13 mouse cellular contexts compared by ENCODE assay signal in the genomic region with DNA sequence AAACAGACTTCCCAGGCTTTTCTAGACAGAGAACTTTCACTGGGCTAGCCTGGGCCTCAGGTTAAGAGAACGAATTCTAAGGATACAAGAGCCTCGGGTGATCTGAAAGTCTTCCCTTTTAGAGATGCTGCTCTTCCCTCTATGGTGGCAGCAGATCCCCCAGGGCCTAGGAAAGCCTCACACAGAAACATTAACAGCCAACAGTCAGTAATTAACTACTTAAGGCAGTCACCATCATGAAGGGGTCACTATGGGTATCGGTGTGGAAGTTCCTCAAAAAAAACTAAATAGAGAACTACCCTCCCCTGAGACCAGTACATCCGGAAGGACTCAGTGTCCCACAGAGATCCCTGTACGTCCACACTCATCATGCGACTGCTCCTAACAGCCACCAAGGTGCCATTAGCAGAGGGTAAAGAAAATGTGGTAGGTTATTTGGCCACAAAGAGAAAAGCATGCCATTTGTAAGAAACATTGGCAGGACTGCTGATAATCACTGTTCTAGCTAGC. TPM values are rescaled to one million over a fixed set of nuclear protein-coding genes. Genes with fewer than 3 reads are reported as not detected.
A peak's percentile ranks its signal among the peaks of the same experiment; 100 is the strongest.
DNase-seq lines count a peak whose midpoint lies in the region; ATAC-seq and TF ChIP-seq lines count a peak whose summit lies in the region.
"Had no signal": no experiment of that assay in that cellular context is flagged by ENCODE, and none has a peak within 500 bp of the region (broad histone marks: within the 10 kb centered on the region; RNA-seq: fewer than 3 reads in every experiment).

No protein-coding gene starts in this region.

- H3K27me3 ChIP-seq in kidney, embryonic 16.5 days (ENCODE audit: insufficient read depth, low read length) = no peaks in the 10 kb centered on the region

- no peak for DNase-seq in gastrocnemius, adult 2 months
- no peak for DNase-seq in gastrocnemius, adult 8-10 months (ENCODE audit: low spot score in 2 of 2)
- no peak for DNase-seq in kidney, postnatal 4 days
- no peak for DNase-seq in adrenal gland, postnatal 14 days
- no peak for DNase-seq in frontal cortex, postnatal 14 days (ENCODE audit: low spot score in 2 of 2)
- DNase-seq: cerebellum, adult 2 months; embryo, embryonic 11 days; lung, adult 18-20 months; right cerebral cortex, postnatal 14 days had no signal

- TF ChIP-seq POLR2A in bone marrow, adult 2 months (IDR thresholded peaks at IDR 0.05; ENCODE audit: borderline replicate concordance, control insufficient read depth, low read depth, low read length) = no peak

- no peak overlapping the region for H3K4me3 ChIP-seq in gastrocnemius, adult 2 months
- no peak overlapping the region for H3K4me3 ChIP-seq in kidney, embryonic 16.5 days (ENCODE audit: low read length)
- H3K4me3 ChIP-seq in bone marrow, adult 2 months (replicated peaks; ENCODE audit: control insufficient read depth, low read depth, low read length) = no peak overlapping the region
- H3K4me3 ChIP-seq: megakaryocyte, embryonic 14.5 days had no signal

- no peaks in the 10 kb centered on the region for H3K36me3 ChIP-seq in kidney, embryonic 16.5 days (ENCODE audit: insufficient read depth, low read length)

- no peak for ATAC-seq in kidney, embryonic 16.5 days (ENCODE audit: low FRiP score, low TSS enrichment)
- peak; percentile 57 for ATAC-seq in monocyte, adult 5-6 weeks (replicated peaks; ENCODE audit: insufficient number of reproducible peaks, low FRiP score, low TSS enrichment, poor library complexity, severe bottlenecking)

- intact Hi-C loops in gastrocnemius, adult 2 months (cut with DNase I) = no loop called here

- no peaks in the 10 kb centered on the region for H3K9me3 ChIP-seq in kidney, embryonic 16.5 days (ENCODE audit: low read length)
- H3K9me3 ChIP-seq: megakaryocyte, embryonic 14.5 days had no signal

- no peak overlapping the region for H3K9ac ChIP-seq in kidney, embryonic 16.5 days (replicated peaks; ENCODE audit: low read length)

- TF ChIP-seq CTCF in gastrocnemius, adult 2 months (IDR thresholded peaks at IDR 0.05) = no peak
- TF ChIP-seq CTCF in bone marrow, adult 2 months (IDR thresholded peaks at IDR 0.05; ENCODE audit: control insufficient read depth, insufficient read depth, low read length) = no peak

- peaks cover 39% of the 10 kb centered on the region for H3K4me1 ChIP-seq in kidney, embryonic 16.5 days (ENCODE audit: insufficient read depth, low read length)
- peaks cover 8% of the 10 kb centered on the region; the same call in 1 of the 2 replicates for H3K4me1 ChIP-seq in bone marrow, adult 2 months (ENCODE audit: control insufficient read depth, insufficient read depth, low read length)

- H3K4me2 ChIP-seq in kidney, embryonic 16.5 days (replicated peaks; ENCODE audit: low read depth, low read length) = no peak overlapping the region

- WGBS in kidney, embryonic 16.5 days = 73% methylated on average over 6 of the region's 6 CpGs
- 40% methylated on average over 6 of the region's 6 CpGs for WGBS in bone marrow, adult 2 months

- H3K27ac ChIP-seq in gastrocnemius, adult 2 months = peak overlapping the region; percentile 24; the same call in 1 of the 2 replicates
- H3K27ac ChIP-seq in kidney, embryonic 16.5 days (ENCODE audit: low read length) = 0 out of 2 replicates have a peak overlapping the region, but pooled peaks have one; percentile 7
- peak overlapping the region; percentile 81 for H3K27ac ChIP-seq in bone marrow, adult 2 months (ENCODE audit: control insufficient read depth, insufficient read depth, low read depth, low read length, poor library complexity)

RNA-seq across cellular contexts. Expression of a gene that starts 33.9 kb away (rescaled TPM):
- 10 to 100 TPM; 55.1 to 58.5 TPM for total RNA-seq in gastrocnemius, adult 2 months (2021)
- 10 to 100 TPM; 38.1 to 56.9 (median 50.0) TPM for total RNA-seq in gastrocnemius, adult 8-10 months (2022)
- 34.1 and 39.0 TPM in 2 replicates for polyA plus RNA-seq in kidney, embryonic 16.5 days (2015; fragmentation: Nextera tagmentation; extraction: Ambion mirVana)
- polyA plus RNA-seq in bone marrow, adult 2 months (2011; ENCODE audit: insufficient read depth, insufficient read length, low replicate concordance, missing spikeins) = 14.6 and 24.0 TPM in 2 replicates
- total RNA-seq in monocyte, adult 5-6 weeks (2017) = 37.1 to 51.1 TPM (median 40.7 TPM) in 3 replicates
- 123 and 142 TPM in 2 replicates for total RNA-seq in adrenal gland, postnatal 14 days (2021)

Comparison
In these comparisons a context has a peak if more than half of its experiments do, and no peak if none do; other contexts are left out.
1. H3K27ac ChIP-seq: peak in every context shown above with its lines; median percentile 81 in bone marrow, adult 2 months; 24 in gastrocnemius, adult 2 months; 7 in kidney, embryonic 16.5 days.